Mouse (Mus musculus) thymus, postnatal 25 days (tissue): ENCODE measurements around the gene Ccdc36.

Experiments used
- DNase-seq: peaks from one replicate; pipeline ENCODE4 v3.0.0; 2022

The Ccdc36 gene

DNA sequence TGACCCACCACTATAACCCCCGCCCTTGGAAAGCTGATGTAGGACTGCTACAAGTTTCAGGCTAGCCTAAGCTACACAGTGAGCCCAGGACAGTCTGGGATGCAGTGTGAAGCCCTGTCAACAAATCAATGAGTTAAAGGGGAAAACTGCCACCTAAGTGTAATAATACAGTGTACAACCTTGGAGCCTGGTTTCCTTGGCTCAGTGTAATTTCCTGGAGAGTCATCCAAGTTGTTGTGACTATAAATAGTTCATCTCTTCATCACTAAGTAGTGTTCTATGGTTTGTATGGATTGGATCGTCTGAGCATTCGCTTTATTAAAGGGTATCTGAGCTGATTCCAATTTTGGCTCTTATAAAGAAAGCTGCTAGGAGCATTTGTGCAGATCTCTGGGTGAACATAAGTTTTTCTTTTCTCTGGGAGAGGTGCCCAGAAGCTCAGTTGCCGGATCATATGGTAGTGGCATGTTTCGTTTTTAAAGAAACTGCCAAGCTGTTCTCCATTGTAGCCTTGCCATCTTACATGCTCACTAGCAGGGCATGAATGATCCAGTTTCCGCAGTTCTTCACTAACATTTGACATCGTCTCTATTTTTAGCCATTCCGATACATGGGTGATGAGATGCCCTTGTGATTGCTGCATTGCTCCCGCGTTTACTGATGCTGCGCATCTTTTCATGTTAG, 13.1 kb upstream of the Ccdc36 start:
- DNase-seq = no peak

DNA sequence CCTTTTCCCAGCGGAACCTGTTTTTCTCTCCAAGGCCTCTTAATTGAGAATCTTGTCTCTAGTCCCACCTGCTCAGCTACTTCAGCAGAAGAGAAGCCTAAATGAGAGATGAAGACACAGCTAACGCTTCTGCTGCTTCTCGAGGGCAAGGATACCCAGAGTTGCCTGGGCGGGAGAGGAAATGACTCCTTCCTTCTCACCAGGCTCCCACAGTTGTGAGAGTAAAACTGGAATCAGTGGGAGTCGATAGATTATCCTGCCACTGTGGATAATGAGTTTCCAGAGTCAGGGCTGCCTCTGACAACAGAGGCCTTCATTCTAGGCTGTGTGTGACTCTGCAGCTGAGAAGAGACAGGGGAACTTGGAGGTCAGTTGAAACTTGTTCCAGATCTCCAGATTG, 12.2 kb upstream of the Ccdc36 start:
- no peak for DNase-seq

DNA sequence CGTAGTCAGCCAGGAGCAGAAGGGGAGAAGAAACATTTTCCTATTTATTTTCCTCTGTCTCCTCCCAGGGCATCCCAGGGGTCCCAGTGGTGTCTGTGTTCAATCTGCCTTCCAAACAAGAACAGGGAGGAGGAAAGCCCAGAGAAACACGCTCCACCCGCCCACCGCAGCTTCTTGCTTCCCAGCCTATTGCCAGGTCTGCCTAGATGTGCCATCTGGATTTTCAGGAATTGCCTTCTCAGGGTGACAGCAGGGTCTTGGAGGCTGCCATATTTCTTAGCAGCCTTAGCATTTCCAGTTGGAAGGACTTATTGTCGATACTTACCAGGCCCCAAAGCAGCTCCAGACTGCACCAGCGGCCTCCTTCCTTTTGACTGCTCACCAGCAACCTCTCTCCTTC, 10.9 kb upstream of the Ccdc36 start:
- no peak for DNase-seq

DNA sequence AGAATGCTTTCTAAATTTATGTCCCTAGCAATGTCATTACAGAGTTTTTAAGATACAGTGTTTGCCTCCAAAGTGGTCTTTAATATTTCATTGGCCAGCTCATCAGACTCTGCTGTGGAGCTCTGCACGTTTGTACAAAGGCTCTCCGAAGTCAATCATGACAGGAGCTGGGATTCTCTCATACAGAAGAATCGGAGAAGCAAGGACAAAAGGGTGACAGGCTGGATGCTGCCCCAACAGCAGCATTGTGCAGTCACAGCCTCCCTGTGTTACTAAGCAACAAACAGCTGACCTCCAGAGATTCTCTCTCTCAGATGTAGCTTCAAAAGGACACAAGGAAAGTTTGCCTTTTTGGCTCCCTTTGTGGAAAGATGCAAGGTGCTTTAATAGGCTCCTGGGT, 7.9 kb upstream of the Ccdc36 start, which contains the start of gene BC048562:
Gene BC048562 (plus strand): TSS at position 301 of the 400 bp plus-strand sequence.
- DNase-seq = no peak

DNA sequence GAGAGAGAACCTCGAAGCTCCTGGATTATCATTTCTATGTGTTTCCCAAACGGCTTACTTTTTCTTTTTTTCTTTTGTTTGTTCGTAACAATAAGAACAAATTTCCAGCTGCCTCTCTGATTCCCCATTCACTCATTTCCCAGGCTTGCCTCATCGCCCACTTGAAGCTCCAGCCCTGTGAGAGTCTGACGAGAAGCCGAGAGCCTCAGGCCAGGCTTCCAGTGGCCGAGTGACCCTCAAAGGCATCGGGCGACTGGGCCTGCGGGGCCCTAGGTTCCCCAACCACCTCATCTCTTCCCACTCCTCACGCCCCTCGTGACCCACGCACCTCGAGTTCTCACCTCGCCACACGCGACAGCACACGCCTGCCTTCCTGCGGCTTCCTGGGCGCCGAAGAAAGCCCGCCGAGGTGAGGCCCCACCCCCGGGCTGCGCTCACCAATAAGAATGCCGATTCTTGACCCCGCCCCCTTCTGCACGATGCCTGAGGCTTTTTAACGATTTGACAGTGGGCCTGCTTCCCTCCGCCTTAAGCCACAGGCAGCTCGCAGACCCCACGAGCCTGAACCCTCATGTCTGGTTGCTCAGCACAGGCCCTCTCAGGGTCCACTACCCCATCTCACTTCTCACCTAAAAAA, 3.3 kb upstream of the Ccdc36 start:
- no peak for DNase-seq

DNA sequence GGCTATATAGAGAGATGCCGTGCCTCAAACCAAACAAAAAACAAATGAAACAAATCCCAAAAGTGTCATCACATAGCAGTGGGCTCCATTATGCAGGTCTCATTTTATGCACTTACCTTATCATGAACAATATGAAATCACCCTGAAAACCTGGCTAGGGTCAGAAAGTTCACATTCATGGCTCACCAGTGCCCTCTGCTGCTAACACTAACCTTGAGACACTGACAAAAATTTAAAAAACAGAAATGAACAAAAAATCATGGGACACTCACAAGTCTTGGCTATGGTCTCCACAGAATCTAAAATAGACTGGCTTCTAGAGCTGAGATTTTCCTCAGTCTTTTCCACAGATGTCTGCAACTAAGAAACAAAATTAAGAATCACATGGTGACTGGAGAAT, 16.1 kb downstream of the Ccdc36 start:
- peak; percentile 19 for DNase-seq

DNA sequence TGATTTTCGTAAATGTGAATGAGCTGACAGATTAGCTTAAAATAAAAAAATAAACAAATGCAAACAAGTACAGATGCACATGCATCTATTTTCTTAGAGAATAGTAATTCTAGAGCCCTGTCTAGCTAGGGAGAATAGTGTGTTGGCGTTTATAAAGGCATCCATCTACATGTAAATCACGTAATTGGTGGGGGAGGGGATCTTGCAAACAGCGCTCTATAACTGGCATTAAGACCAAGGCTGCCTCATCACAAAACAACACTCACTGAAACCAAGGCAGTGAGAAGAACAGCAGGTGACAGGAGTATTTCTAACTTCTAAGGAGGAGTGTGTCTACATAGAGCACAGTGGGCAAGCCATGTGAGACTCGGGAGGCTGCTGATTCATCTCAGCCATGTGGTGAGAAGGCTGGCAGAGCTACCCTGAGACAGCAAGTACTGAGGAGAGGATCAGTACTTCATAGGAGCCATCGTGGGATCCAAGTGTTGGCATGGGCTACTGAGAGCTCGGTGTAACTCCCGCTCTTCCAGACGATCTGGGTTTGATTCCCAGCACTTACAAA, 16.8 kb downstream of the Ccdc36 start:
- no peak for DNase-seq

DNA sequence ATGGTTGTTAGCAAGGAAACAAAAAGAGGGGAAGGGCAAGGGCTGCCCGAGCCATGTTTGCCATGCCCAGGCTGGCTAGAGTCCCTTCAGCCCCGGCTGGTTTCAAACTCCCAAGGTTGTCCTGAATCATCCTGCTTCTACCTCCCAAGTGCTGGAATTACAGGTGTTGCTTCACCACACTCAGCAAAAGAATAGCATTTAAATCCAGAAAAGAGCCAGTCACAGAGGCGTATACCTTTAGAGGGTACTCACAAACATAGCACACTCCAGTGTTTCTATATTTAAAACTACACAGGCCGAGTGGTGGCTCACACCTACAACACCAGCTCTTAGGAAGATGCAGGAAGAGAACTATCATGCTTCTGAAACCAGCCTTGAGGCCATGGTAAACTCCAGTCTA, 18.7 kb downstream of the Ccdc36 start:
- DNase-seq = no peak

DNA sequence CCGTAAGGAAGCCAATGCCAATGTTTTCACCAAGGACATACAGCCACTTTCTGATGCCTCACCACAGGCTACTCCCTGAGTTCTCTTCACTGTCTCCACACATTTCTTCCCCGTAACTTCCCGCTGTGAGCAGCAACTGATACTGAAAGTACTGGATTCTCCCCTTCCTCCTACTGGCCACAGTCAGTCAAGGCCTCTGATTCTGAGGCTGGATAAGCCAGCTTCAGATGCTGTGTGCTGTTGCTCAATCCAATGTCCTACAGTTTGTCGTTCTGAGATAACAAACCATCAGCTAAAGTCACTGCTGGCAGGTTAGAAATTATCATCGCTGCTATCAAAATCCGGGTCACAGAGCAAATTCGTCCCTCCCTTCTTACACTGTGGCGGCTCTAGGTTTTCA, 23.8 kb downstream of the Ccdc36 start:
- no peak for DNase-seq

DNA sequence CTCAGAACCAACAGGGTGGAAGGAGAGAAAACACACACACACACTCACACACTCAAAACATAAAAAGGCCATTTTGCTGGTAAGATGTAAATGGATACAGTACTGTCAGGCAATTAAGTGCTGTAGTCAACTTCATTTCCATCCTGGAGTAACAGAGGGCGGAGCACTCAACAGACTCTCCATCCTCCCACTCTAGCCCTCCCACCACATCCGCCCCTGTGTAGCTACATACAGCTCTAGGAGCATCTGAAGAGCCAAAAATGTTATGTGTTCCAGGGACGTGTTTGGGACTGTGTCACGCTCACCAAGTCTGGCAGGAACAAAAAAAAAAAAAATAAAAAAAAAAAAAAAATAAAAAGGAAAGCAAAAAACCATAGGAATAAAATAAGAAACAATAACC, 25.2 kb downstream of the Ccdc36 start:
- DNase-seq = no peak

DNA sequence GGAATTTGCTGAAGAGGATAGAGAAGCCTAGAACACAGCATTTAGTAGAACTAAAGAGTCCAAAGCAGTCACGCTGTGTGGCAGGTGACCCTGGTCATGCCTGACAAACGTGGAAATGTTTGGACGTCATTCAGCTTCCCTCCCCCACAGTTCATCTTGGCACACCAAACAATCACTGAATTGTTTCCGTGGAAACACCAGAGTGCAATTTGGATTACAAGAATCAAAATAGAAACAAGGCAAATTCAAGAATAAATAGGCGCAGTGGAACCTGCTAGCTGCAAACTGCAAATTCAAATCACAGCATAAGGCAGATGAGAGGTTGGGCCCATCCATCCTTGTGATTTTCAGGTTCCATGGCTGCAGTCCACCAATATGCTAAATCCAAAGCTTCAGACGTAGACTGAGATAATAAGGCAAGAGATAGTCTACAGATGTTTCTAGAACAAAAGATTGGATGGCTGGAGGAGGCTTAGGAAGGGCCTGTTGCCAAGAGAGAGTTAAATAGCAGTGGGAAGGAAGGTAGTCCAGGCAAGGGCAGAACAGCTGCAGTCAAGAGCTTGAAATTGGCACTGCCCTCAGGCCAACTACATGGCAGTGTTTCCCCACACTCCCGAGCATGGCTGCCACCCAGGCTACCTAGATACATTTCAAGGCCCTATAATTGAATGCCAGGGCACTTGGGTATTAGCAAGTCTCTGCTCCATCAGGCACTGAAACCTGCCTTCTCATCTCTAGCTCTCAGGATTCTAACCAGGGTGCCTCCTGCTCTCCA, 26.9 kb downstream of the Ccdc36 start:
- DNase-seq = no peak

DNA sequence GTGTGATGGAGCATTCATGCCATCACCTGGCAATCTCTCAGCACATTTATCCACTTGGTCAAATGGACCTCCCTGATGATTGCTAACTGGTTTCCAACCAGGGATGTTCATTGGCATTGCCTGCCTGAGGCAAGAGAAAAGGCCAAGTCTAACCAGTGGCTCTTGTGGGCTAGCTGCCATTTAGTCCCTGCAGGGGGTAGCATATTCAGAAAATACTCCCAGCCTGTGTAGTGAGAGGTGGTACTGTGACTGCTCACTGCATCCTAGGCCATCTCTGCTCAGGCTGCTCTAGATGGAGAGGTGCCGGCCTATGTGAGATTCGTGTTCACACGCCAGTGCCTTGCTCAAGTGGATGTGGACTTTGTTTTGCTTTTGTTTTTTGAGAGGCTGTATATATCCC, 30.0 kb downstream of the Ccdc36 start:
- DNase-seq = no peak

DNA sequence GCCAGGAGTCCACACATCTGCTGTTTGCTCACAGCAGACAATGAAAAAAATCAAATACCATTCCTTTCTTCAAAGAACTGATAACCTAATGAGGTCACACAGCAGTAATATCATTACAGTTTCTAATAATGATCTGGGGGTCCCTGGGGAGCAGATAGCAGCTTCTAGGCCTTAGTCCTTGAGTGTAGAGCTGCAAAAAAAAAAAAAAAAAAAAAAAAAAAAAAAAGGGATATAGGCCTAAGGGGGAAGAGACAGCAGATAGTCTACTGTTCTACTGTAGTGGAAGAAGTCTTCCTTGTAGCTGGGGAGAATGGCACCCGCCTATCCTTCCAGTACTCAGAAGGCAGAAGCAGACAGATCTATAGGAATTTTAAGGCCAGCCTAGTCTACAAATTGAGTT, 32.9 kb downstream of the Ccdc36 start:
- no peak for DNase-seq

DNA sequence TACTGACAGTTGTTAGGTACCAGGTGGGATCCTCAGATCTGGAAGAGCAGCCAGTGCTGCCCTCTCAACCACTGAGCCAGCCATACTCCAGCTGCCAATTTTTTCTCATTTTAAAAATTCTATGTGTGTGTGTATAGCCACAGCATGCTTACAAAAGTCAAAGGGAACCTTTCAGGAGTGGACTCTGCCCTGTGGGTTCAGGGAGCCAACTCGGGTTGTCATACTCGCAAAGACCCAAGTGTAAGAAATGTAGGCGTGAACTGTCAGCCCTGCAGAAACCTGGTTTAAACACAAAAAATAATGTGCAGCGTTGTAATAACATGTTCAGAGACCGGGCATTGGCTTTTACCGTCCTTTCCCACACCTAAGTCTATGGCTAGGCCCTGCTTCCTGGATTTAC, 34.1 kb downstream of the Ccdc36 start:
- no peak for DNase-seq

DNA sequence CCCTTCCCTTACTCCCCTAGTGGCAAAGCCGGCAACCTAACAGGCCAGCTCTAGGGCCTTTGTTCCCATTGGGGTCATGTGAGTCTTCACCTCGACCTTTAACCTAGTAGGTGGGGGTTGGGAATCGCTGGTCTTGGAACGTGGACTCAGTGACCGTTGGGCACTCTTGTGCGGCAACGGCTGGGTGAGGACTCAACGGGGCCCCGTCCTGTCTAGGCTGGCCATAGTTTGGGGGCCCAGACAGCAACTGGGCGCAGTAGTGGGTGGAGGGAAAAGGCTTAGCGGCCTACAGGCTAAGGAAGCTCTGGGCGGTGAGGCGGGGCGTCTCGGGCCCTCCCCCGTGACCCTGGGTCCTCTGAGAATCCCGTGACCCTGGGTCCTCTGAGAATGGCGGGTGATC, 35.6 kb downstream of the Ccdc36 start, which contains the start of gene 1700102P08Rik:
Gene 1700102P08Rik (plus strand): TSS at position 130 of the 400 bp plus-strand sequence.
- no peak for DNase-seq

DNA sequence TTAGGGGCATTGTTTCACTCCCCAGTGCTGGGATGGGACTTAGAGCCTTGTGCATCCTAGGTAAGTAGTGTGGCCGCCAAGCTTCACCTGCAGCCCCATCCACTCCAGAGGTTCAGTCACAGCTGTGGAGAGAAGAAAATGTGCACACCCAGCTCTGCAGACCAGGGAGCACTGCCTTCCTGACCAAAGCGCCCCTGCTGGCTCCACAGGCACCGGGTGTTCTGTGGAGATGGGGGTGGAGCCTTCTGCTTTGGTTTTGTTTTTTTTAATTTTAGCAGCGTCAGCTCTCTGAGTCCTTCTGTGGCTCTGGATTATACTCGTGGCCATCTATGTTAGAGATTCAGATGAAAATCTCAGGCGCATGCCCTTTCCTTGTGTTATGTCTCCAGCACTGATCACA, 39.1 kb downstream of the Ccdc36 start:
- DNase-seq = no peak

DNA sequence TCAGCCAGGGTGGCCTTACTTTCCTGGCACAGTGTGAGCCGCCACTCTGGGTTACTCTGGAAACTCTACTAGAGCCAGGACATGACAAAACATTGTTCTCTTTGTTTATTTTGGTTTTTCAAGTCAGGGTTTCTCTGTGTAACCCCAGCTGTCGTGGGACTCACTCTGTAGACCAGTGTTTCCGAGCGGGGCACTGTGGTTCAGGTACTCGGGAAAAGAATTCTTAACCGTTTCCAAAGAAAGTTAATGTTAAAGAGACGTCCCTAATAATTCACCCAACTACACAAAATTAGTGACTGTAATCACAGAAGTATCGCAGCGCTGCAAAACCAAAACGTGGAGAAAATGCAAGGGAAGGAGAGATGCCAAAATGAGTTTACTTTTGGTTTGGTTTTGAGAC, 39.7 kb downstream of the Ccdc36 start:
- no peak for DNase-seq

DNA sequence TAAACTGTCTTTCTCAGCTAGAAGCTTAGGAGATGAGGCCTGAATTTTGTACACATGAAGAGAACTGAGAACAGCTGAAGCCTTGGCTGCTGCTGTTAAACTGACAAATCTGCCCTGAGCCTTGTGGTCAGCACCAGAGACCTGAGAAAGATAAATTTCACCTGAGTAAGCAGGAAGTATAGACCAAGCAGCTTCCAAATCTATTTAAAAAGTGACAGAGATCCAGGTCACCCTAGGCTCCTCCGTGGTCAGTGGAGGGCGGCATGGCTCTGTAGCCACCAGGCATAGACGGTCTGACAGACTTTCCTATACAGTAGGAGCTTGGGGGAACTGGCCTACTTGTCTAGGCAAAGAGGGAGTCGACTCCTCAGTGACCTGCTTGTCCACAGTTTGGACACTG, 41.5 kb downstream of the Ccdc36 start:
- DNase-seq = no peak

DNA sequence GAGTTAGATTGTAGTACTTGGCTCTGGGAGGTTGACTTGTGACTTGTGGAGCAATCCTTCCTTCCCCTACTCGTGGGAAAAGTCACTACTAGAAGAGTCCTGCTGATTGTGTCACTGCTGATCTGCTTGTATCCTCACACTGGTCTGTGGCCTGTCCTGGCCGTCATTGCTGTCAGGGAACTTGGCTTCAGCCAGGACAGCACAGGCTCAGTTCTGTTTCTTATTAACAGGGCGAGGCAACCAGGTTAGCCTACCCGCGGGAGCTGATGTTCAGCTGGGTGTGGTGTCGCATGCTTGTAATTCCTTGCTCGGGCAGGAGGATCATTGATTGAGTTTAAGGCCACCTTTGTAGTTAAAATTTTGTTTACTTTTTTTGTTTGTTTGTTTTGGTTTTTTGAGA, 43.3 kb downstream of the Ccdc36 start:
- DNase-seq = no peak

DNA sequence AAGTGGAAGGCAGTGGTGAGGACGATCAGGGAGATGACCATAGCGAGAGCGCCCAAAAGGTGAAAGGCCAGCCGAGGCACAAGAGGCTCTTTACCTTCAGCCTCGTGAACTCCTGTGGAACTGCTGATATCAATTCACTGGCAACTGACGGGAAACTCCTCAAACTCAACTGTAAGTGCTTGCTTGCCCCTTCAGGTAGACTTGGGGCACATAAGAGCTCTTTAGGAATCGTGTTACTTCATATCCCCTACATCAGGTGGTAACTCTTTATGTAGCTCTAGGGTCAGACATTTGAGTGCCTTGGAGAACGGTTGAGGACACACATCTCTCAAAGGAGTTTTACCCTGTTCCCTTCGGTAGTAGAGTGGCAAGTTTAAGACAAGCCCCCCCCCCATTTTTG, 46.9 kb downstream of the Ccdc36 start:
- DNase-seq = no peak

DNA sequence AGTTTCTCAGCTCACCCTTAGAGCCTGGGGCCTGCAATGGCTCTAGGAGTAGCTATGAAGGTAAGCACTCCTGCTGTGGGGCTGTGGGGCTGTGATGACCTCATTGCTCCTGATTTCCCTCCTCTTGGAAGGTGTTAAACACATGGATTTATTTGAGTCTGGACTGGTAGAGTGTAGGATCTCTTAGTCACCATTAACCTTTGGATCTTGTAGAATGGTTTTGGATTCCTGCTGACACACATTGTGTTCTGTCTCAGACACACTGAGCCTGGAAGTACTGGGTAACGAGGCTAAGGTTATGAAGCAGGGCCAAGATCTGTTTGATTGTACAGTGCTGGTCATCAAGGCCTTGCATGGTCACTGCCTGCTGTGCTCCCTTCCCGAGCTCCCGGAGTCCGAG, 49.0 kb downstream of the Ccdc36 start:
- no peak for DNase-seq

DNA sequence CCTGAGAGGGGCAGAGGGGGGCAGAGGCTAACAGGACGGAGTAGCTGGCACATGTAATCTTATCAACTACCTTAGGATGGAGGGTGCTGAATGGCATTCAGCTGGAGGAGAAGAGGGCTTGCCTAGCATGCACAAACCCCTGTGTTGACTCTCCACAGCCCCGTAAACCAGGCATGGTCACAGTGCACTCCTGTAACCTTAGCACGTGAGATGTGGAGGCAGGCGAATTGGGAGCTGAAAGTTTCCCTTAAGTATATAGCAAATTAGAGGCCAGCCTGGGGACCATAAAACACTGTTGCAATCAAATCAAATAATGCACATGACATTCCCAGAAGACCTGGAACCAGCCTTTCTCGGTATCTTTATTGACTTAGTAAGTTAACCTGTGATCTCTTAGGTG, 49.5 kb downstream of the Ccdc36 start:
- no peak for DNase-seq

DNA sequence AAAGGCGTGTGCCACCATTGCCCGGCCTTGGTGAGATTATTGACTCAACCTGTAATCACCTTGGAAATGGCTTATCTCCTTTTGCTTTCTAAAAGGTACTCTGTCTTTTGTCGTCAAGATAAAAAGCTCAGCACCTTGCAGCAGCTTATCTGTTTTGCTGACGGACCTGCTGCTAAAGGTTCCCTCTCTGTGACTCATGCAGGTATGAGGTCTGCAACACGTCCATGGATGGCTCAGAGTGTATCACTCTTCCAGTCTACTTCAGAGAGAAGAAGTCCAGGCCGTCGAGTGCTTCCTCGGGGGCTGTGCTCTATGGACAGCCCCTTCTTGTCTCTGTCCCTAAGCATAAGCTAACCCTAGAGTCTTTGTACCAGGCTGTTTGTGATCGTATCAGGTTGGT, 50.0 kb downstream of the Ccdc36 start:
- DNase-seq = no peak
